Mouse (Mus musculus): ENCODE data around the gene Hlf. TPM values are rescaled to one million over a fixed set of nuclear protein-coding genes. Genes with fewer than 3 reads are reported as not detected.
A peak's percentile ranks its signal among the peaks of the same experiment; 100 is the strongest.

Gene Hlf
- total RNA-seq, 2 experiments from 2014 or later: 21.2 to 21.3 TPM

DNA sequence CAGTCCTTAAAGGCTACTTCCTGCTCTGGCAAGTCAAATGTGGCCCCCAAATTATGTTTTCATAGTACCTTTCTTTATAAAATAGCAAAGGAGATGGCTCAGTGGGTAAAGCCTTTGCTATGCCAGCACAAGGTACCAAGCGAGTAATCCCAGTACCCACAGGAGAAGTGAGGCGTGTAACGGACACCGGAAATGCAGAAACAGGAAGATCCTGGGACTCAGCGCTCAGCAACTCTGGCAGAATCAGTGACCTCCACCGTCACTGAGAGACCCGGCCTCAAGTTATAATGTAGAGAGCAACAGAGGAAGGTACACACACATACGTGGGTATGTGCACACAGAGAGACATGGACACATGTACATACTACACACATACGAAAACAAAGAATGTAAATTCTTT lies 14.3 kb downstream of the Hlf start:
- no peak for DNase-seq
- intact Hi-C loops (cut with DNase I): no loop called here

DNA sequence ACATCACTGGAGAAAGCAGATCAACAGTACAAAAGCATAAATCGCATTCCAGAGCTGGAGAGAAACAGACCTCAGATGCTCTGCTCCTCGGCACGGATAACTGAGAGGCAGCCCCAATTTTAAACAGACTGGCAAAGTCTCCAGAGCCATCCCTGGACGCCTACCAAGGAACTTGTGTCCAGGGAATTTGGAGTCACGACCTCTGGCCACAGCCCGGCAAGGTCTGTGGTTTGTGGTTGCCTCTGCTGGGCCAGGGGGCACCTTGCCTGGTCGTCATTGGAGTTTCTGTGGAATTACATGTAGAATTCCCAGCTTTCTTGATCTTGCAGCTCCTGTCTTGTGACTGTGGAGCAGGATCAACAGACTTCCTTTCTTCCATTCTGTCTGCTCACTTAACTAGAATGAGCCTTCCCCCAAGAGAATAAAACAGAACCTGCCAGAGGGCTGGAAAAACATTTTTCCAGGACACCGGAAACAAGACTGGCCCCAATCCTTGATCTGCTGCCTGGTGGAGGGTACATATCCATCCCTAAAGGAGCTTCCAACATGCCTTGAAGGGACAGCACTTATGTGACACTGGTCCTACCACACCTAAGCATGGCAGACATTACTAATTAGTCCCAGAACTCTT lies 19.1 kb downstream of the Hlf start:
- DNase-seq: no peak
- intact Hi-C loops (cut with DNase I): loop anchor here (1.0 kb wide), 1 partner anchor 10 kb away; no protein-coding TSS in a partner anchor

DNA sequence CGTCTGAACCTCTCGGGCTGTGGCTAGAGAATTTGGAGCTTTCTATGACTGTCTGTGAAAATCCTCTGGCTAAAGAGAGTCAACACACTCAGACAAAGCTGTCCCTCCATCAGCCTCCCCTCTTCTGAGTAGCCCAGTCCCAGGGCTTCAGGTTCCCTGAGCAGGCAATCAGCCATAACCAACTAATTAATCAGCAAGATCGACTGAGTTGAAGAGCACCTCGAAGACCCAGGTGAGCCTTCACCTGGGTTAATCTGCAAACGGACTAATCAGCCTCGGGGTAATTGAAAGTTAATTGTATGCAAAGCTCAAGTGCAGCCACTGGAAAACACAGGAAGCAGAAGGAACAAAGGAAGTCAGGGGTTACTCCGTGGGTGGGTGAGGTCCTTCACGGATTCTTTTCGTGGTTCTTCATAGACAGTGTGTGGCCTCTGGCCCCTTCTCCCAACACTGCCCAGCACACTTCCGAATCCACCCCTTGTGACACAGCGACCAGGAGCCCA lies 19.9 kb downstream of the Hlf start:
- intact Hi-C loops (cut with DNase I): no loop called here
- DNase-seq: no peak

DNA sequence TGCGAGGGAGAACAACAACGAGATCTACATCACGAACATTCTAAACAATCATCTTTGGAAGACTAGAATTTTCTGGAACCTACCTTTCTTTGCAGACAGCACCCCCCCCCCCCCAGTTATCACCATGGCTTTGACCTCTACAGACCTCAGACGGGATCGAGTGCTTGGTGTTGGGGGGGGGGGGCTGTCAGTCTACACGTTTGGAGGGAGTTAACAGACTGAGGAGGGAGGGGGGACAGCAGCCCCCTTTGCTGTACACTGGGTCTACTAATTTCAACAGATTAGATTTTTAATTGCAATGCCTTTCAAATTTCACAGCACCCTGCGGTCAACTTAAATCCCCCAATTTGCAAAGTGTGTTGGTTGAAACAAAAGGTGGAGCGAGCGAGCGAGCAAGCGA lies 20.3 kb downstream of the Hlf start:
- intact Hi-C loops (cut with DNase I): no loop called here
- DNase-seq: no peak

DNA sequence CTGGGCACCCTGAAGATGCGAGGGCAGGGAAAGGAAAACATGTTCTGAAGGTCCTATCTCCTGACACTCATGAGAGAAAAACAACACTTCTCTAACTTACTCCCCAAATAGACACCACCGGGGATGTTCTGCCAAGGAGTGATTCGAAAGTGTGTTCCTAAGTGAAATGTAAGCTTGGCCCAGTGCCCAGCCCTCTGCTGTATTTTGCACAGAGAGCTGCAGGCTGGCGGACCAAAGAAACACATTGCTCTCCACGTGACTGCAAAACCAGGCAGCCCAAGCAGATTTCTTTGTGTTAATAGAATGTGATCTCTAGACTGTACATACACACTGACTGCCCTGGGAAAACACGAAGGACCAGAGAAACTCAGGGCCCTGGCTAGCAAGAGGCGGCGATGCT lies 21.1 kb downstream of the Hlf start:
- intact Hi-C loops (cut with DNase I): no loop called here
- DNase-seq: peak; percentile 90 to 91

DNA sequence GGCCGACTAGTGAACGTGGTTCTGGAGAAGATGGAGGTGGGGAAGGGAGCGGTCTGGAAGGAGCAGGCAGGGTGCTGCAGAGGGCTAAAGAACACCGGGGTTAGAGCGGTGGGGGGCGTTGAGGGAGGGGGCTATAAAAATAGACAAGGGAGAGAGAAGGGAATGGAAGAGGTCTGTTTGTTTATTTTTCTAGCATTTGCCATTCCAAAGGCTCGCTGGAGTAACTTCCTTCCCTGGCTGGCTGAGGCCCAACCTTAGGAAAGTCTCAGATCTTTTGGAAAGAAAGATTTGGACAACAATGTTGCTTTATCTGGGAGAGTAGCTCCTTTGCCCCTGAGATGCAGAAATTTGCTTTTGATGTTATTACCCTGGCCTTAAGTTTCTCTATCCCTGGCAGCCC lies 21.6 kb downstream of the Hlf start:
- intact Hi-C loops (cut with DNase I): no loop called here
- DNase-seq: no peak

DNA sequence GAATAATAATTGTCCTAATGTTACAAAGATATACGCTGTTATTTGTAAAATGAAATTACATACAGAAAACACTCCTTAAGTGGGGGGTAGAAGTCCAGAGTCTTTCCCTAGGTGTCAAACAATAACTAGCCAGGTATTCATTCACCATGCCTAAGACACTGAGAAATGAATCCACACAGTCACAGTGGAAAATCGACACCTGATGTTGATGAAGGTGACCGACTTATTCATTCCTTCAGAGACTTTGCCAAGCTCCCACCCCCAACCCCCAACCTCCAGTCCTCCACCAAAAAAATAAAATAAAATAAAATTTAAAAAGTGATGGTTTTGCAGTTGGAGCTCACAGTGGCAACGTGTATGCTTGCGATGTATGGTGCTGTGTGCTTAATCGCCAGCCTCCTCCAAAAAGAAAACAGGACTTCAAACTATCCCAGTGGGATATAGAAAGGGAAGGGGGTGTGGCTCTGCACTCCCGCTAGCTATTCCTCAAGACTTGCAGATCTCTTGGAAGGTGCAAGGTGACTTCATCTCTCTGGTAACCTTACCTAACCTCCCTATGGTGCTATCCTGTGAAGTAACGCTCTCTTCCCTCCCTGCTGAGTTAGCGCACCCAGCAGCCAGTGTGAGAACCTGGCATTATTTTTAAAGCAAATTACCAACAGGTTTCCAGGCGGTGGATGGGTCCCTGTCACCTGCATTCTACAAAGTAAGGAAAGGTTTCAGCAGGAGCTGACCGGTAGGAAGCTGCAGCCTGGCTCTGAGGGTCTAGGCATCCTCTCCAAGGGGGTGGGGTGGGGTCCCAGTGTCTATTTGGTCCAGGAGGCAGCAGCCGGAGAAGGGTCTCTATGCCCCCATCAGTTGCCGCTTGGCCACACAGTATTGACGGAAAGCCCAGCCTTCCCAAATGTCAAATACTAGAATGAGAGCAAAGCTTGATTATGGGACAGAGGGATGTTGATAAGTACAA lies 22.5 kb downstream of the Hlf start:
- intact Hi-C loops (cut with DNase I): no loop called here

DNA sequence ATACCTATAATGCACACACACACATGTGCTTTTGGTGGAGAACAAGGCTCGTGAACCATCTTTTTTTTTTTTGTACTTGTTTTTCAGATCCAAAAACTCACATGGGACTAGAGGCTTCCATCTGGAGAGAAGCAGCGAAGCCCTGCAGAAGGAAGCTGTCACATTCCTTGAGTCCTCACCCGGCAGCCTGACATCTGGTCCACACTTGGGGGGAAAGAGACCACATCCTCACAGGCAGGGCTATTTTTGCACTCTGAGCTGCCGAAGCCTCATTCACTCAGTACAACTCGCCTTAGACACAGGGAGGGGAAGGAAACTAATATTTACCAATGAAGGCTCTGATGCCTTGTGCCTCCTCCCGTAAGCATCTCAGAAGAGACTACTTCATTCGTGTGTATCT lies 25.8 kb downstream of the Hlf start:
- DNase-seq: no peak
- intact Hi-C loops (cut with DNase I): no loop called here

More for the DNA sequence above, 22.5 kb downstream of the Hlf start:
- no peak for DNase-seq

DNA sequence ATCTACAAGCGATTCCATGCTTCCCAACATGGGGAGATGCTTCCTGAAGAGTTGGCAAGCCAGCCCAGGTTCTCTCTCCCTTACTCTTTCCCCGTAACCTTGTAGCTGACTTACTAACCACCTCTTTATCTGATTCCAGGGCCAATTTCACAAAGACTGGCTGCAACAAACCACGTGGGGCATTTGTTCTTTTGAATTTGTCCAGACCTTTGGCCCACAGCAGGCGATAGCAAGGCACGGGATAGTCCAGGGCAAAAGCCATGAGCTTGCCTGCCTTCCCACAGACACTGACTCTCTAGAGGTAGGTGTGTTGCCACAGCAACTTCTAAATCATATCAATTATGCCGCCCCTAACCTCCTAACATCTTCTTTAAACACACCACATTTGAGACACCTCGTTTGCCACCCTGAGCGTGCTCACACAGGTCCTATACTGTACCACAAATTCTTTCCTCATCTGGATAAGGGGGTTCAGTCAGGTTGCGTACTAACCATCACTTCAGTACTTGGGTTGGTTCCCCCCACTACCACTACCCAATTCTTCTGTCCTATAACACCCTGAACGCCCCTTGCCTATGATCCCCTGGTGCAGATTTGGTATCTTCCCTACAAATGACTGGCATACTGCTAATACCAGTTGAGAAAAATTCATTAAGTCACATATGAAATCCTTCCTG lies 26.7 kb downstream of the Hlf start:
- intact Hi-C loops (cut with DNase I): loop anchor here (1.0 to 2.0 kb wide), 2 partner anchors 26 to 251 kb away; partner anchors contain the start of gene Hlf

DNA sequence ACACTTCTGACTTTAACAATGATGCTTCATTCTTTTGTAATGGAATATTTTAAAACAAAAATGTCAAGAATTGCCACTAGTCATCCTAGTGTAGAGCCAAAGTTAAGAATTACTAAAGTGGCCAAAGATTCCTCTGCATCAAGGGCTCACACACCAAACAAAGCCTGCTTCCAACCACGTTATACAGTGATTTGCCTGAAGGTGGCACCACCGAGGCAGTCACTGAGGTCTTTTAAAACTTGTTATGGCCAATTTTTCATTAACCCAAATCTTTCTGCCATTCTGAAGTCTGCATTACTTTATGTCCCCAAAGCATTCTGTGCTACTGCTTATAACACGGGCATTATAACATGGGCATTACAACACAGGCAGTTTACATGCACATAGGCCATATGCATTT lies 27.3 kb downstream of the Hlf start:
- intact Hi-C loops (cut with DNase I): loop anchor here (1.0 to 2.0 kb wide), 2 partner anchors 27 to 251 kb away; partner anchors contain the start of gene Hlf
- peak; percentile 66 to 70 for DNase-seq

More for the DNA sequence above, 26.7 kb downstream of the Hlf start:
- no peak for DNase-seq

DNA sequence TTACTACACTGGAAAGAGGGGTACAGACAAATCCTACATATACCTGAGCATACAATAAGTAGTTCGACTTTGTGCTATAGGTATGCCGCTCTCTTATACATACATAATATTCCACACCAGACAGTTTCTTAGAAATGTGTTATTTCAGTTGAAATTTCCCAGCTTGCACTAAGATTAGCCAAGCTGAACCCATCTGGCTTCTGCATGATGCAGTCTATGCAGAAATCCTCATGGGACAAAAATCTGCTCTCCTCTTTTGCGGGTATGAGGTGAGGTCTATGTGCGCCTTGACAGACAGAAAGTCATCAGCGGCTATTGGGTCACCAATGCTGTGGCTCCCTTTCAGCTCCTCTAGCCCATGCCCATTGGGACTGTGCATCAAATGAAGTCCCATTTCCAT lies 30.2 kb downstream of the Hlf start:
- intact Hi-C loops (cut with DNase I): no loop called here
- no peak for DNase-seq

DNA sequence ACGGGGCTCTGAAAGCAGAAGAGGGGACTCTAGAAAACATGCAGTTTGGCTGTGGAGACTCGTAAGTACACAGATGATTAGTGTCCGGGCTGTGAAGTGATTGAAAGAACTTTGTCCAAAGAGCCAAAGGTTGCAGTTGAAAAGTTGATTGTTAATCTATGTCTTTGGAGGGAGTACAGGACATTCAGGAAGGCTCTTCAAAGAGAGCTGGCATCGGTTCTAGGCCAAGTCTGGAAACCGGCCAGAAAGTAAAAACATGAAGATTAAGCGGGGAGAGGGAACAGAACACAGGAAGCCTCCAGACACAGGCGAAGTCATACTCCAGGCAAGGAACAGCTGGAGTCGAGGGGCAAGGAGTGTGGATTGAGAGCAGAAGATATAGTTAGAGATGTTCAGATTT lies 32.6 kb downstream of the Hlf start:
- intact Hi-C loops (cut with DNase I): no loop called here
- peak; percentile 48 to 52 for DNase-seq

DNA sequence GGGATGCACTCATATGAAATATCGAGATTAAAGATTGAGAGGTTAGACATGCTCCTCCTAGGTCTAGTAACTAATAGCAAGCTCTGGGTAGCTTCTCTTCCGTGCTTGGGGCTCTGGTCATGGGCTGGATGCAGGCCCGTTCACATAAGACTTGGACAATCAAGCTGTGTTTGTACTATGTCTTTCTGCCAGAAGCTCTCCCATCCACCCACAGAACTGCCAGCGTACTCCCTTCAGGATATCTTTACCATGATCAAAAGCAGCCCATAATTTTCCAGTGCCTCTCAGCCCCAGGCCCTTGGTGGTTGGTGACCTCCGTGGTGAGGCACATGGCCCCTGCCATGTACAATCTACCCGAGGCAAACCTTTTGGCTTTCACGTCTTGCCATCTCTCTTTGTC lies 33.3 kb downstream of the Hlf start:
- intact Hi-C loops (cut with DNase I): no loop called here
- no peak for DNase-seq

DNA sequence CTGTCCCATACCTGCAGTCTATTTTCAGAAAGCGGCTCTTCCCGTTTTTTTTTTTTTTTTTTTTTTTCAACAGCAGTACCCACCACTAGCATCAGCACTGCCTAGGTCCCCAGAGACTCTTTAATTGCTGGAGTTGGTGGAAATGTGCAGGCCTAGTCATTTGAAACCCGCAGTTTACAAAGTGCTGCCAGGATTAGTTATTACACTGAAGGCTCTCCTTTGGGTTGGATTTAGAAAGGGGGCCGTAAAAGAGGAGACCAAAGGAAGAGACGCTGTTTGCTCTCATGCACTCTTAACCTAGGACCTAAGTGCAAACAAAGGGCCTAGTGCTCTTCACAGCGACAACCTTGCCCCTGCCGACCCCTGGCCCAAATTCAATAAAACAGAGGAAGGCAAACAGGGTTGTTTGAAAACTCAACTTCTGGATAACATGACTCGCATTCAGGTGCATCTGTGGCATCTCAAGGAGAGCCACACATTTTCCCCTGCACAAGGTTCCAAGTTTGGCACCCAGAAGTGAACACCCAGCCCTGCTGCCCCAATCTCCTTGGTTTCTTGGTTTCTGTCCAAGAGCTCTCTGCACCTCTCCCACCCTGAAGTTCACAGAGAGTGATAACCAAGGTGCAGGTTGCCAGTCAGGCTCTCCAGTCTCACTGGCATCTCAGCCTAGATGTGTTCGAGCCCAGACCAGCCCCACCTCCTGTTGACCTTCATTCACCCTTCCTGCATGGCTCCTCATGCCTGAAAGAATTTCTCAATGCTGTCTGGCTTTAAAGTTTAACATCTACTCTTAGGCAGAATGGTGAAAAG lies 34.0 kb downstream of the Hlf start:
- intact Hi-C loops (cut with DNase I): no loop called here
- DNase-seq: no peak

DNA sequence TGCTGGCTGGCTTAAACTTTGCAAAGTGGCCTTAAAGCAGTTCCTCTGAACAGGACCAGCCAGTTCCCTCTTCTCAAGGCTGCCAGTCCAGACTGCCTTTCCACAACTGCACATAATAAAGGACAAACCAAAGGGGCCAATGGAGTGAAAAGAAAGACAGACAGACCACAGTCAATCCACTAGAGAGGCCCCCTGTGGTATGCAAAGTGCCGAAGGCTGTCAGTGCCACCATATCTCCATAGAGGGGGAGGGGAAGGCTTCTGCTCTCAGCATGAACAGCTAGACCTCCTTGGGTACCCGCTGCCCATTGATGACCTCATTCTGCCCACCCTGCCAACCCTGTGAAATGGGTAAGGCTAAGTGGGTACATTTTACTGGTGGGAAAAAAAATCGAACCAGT lies 34.7 kb downstream of the Hlf start:
- DNase-seq: no peak
- intact Hi-C loops (cut with DNase I): no loop called here

DNA sequence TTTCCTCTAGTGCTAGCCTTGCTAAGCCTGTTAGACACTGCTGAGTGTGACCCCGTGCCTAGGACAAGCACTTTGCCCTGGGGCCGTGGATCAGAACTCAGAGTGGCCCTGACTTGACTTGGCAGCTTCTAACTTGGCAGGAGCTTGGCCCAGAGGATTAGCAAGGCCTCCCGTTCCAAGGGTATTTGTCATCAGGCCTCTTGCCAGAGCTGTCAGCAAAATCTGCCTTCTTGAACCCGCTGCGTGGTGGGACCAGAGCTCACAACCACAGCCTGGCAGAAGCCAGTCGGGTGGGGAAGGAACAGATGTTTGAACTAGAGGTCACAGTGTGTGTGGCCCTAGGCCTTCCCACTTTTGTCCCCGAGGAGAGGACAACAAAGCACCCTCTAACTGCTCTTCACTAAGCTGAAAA lies 35.4 kb downstream of the Hlf start:
- intact Hi-C loops (cut with DNase I): no loop called here
- peak; percentile 78 to 84 for DNase-seq

DNA sequence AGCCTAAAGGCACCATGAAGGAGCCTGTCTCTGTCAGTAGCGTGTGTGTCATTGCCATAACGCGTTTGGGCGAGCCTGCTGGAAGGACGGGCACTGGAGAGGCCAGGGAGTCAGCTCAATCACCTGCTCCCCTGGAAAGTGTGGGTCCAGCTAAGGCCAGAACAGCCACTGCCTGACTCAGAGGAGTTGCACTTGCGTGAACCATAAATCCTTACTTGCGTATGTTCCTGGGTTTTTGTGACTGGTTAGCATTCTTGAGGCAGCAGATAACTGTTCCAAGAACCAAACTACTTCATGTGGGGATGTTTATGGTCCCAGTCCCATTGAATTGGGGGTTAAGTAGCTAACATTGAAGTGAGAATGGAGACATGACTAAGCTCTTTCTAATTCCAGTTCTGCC lies 38.0 kb downstream of the Hlf start:
- no peak for DNase-seq
- intact Hi-C loops (cut with DNase I): no loop called here

DNA sequence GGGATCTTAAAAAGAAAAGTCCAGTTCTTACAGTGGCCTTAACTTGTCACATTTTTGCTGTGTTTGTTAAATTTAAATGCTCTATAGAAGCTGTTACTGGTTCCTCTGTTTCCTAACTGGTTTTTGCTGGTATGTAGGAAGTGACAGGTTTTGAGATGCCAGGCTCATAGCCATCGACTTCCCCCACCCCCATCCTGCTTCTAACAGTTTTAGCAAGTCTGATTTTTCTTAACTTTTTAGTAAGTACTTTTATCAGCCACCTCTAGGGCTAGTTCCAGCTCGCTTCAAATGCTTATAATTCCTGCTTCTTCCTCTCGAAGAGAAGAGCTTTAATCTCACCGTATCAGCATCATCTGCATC lies 40.6 kb downstream of the Hlf start:
- intact Hi-C loops (cut with DNase I): no loop called here

DNA sequence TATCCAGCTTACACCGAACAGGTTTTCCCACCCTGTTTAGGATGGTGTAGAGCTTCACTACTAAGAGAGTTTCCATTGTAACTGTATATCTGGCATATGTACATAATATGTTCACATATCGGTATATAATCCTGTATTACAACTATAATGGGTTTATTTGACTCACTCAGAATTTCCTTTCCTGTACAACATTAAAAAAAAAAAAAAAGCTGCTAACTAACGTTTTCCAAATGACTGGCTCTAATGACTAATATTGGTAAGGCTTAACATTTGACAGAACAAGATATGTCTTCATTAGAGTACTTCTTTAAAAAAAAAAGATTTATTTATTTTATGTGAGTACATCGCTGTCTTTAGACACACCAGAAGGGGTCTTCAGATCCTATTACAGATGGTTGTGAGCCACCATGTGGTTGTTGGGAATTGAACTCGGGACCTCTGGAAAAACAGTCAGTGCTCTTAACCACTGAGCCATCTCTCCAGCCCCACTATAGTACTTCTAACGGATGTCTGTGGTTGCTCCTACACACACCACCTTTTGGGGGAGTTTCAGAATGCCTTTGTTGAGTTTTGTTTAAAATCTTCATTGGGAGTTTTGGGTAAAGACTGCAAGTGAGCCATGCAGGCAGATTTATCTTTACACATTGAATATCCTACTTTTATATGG lies 41.1 kb downstream of the Hlf start:
- no peak for DNase-seq
- intact Hi-C loops (cut with DNase I): no loop called here

More for the DNA sequence above, 40.6 kb downstream of the Hlf start:
- no peak for DNase-seq

Measured in heart, postnatal 36 days (tissue).